Mouse (Mus musculus): ENCODE data around the gene S1pr4. TPM values are rescaled to one million over a fixed set of nuclear protein-coding genes. Genes with fewer than 3 reads are reported as not detected.
A peak's percentile ranks its signal among the peaks of the same experiment; 100 is the strongest.

Gene S1pr4
- polyA plus RNA-seq, 1 experiment = 84.3 TPM

DNA sequence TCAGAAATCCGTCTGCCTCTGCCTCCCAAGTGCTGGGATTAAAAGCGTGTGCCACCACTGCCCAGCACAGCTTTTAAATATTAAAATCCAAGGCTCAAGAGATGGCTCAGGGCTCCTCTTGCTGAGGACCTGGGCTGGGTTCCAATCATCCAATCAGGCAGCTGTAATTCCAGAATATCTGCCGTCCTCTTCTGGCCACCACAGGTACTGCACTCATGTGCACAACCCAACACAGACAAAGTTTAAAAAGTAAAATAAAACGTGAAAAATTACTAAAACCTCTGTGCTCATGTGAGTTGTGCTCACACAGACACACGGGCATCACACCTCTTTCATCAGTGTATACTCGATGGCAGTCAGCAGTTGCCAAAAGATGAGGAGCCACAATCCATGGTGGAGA, 36.8 kb upstream of the S1pr4 start:
- no peak for TF ChIP-seq CTCF (IDR thresholded peaks at IDR 0.05; ENCODE audit: borderline replicate concordance, control insufficient read depth, extremely low read depth, insufficient read depth, low read length, poor library complexity)
- Histone ChIP-seq H3K4me1 (replicated peaks; ENCODE audit: control insufficient read depth, insufficient read depth, low read length) (peaks cover 19% of the 10 kb centered on the region), H3K27me3 (ENCODE audit: control insufficient read depth, insufficient read depth, low read length) (no peaks in the 10 kb centered on the region), H3K4me3 (ENCODE audit: control insufficient read depth, insufficient read depth, low read length) (no peak overlapping the region), H3K27ac (ENCODE audit: control insufficient read depth, insufficient read depth, low read length) (no peak overlapping the region), H3K36me3 (ENCODE audit: control insufficient read depth, insufficient read depth, low read length) (no peaks in the 10 kb centered on the region)
- WGBS = 87% methylated on average over 6 of the region's 6 CpGs
- DNase-seq = no peak

DNA sequence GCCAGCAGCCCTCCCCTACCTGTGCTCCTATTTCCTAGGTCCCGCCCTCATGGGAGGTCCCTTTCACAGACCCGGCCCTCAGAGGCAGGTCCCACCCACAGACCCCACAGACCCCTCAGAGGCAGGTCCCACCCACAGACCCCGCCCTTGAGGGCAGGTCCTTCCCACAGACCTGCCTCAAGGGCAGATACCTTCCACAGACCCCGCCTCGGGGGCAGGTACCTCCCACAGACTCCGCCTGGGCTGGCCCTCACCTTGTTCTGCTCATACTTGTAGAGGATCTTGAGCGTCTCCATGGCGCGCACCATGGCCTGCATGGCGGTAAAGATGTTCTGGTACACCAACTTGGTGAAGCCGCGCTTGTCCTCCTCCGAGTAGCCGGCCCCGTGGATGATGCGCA, 34.9 kb upstream of the S1pr4 start:
- Histone ChIP-seq H3K36me3 (ENCODE audit: control insufficient read depth, insufficient read depth, low read length) (peaks cover 12% of the 10 kb centered on the region), H3K4me1 (replicated peaks; ENCODE audit: control insufficient read depth, insufficient read depth, low read length) (peaks cover 17% of the 10 kb centered on the region)

DNA sequence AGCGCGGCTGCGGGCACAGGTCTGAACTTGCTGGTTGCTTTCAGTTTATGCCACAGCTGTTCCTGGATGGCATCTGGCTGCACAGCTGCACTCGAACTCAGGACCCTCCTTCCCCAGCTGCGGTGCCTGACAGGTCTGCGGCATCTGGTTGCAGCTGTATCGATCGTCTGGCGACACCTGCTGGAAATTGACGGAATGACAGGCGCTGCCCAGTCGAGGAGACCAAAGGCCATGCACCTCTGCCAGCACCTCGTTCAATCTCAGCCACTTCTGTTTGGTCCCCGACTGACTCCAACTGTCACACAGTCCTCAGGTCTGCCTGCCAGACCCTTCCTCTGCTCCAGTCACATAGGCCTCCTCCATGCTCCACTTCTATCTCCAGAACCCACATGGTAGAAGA, 26.8 kb upstream of the S1pr4 start:
- 10% methylated on average over 14 of the region's 14 CpGs for WGBS
- peak; percentile 89 for DNase-seq

More for the DNA sequence above, 34.9 kb upstream of the S1pr4 start:
- 92% methylated on average over 16 of the region's 16 CpGs for WGBS
- TF ChIP-seq CTCF (IDR thresholded peaks at IDR 0.05; ENCODE audit: borderline replicate concordance, control insufficient read depth, extremely low read depth, insufficient read depth, low read length, poor library complexity) = no peak
- TF ChIP-seq POLR2A (IDR thresholded peaks at IDR 0.05; ENCODE audit: control insufficient read depth, extremely low read depth, insufficient read depth, low read length, poor library complexity) = no peak
- Histone ChIP-seq H3K27me3 (ENCODE audit: control insufficient read depth, insufficient read depth, low read length) (no peaks in the 10 kb centered on the region), H3K27ac (ENCODE audit: control insufficient read depth, insufficient read depth, low read length) (no peak overlapping the region), H3K4me3 (ENCODE audit: control insufficient read depth, insufficient read depth, low read length) (no peak overlapping the region)
- no peak for DNase-seq

DNA sequence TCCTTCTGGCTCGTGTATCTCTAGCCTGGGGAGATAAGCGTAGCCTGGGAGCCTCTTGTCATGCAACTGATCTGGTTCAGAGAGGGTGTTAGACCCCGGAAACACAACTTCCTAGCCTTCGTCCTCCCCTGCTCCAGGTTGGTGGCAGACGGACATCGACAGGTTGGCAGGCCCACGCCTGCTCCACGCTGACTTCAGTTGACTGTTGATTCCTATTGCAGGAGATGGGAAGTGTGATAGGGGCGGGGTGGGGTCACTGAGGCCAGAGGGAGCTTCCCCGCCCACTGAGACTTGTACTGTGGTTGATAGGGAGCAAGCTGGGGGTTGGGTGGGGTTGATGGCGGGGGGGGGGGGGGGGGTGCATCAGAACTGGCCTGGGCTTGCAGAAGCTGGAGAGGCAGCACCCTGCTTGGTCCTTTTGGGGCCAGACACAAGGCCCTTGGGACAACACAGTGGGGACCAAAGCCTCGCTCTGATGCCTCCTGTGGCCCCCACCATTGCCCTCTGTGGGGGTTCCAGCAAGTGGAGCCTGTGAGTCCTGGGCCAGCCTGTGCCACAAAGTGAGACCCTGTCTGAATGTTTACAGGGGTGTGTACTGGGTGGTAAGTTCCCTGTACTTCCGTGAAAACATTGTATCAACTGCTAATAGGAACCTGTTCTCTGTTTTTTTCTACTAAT, 25.2 kb upstream of the S1pr4 start:
- peaks cover 10% of the 10 kb centered on the region; the same call in 1 of the 2 replicates for H3K4me1 ChIP-seq (replicated peaks; ENCODE audit: control insufficient read depth, insufficient read depth, low read length)
- H3K36me3 ChIP-seq (ENCODE audit: control insufficient read depth, insufficient read depth, low read length) = peaks cover 4% of the 10 kb centered on the region
- no peak overlapping the region for H3K4me3 ChIP-seq (ENCODE audit: control insufficient read depth, insufficient read depth, low read length)
- no peak for DNase-seq
- 45% methylated on average over 13 of the region's 13 CpGs for WGBS
- no peaks in the 10 kb centered on the region; the same call in 1 of the 2 replicates for H3K27me3 ChIP-seq (ENCODE audit: control insufficient read depth, insufficient read depth, low read length)
- no peak overlapping the region for H3K27ac ChIP-seq (ENCODE audit: control insufficient read depth, insufficient read depth, low read length)
- TF ChIP-seq POLR2A (IDR thresholded peaks at IDR 0.05; ENCODE audit: control insufficient read depth, extremely low read depth, insufficient read depth, low read length, poor library complexity) (no peak), CTCF (IDR thresholded peaks at IDR 0.05; ENCODE audit: borderline replicate concordance, control insufficient read depth, extremely low read depth, insufficient read depth, low read length, poor library complexity) (no peak)

More for the DNA sequence above, 26.8 kb upstream of the S1pr4 start:
- H3K27ac ChIP-seq (ENCODE audit: control insufficient read depth, insufficient read depth, low read length) = no peak overlapping the region
- H3K4me3 ChIP-seq (ENCODE audit: control insufficient read depth, insufficient read depth, low read length) = no peak overlapping the region
- H3K27me3 ChIP-seq (ENCODE audit: control insufficient read depth, insufficient read depth, low read length) = no peaks in the 10 kb centered on the region; the same call in 1 of the 2 replicates
- H3K4me1 ChIP-seq (replicated peaks; ENCODE audit: control insufficient read depth, insufficient read depth, low read length) = peaks cover 10% of the 10 kb centered on the region; the same call in 1 of the 2 replicates
- TF ChIP-seq CTCF (IDR thresholded peaks at IDR 0.05; ENCODE audit: borderline replicate concordance, control insufficient read depth, extremely low read depth, insufficient read depth, low read length, poor library complexity) = peak; percentile 94
- no peak for TF ChIP-seq POLR2A (IDR thresholded peaks at IDR 0.05; ENCODE audit: control insufficient read depth, extremely low read depth, insufficient read depth, low read length, poor library complexity)
- peaks cover 13% of the 10 kb centered on the region for H3K36me3 ChIP-seq (ENCODE audit: control insufficient read depth, insufficient read depth, low read length)

DNA sequence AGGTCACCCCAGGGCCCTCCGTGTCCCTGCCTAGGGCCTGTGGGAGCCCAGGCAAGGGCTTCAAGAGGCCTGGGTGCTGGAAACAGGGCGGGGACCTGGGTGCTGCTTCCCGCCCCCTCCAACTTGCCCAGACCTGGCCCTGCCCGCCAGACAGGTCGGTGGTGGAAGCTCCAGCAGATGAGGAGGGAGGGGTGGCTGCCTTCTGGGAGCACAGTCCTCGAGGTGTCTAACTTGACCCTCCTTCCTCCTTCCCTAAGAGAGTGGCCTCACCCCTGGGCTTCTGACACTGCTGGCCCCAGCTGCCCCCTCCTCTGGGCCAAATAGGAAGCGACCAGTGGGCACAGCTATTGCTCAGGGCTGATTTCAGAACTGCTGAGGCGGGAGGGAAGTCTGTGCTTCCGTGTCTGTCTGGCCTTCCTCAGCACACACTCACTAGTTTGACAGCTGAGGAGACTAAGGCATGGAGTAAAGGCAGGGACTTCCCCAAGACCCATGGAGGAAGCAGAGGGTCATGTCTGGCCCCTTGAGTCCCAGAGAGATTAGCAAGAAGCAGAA, 24.2 kb upstream of the S1pr4 start, which contains the start of gene Gna15:
Gna15 (minus strand) TSS at position 175 of the 555 bp plus-strand sequence.
- H3K36me3 ChIP-seq (ENCODE audit: control insufficient read depth, insufficient read depth, low read length) = no peaks in the 10 kb centered on the region
- DNase-seq = no peak
- TF ChIP-seq CTCF (IDR thresholded peaks at IDR 0.05; ENCODE audit: borderline replicate concordance, control insufficient read depth, extremely low read depth, insufficient read depth, low read length, poor library complexity) (no peak), POLR2A (IDR thresholded peaks at IDR 0.05; ENCODE audit: control insufficient read depth, extremely low read depth, insufficient read depth, low read length, poor library complexity) (no peak)
- no peak within 1 kb of the TSS for H3K27ac ChIP-seq (ENCODE audit: control insufficient read depth, insufficient read depth, low read length)
- no peaks in the 10 kb centered on the region; the same call in 1 of the 2 replicates for H3K27me3 ChIP-seq (ENCODE audit: control insufficient read depth, insufficient read depth, low read length)
- WGBS = 23% methylated on average over 9 of the region's 9 CpGs
- H3K4me1 ChIP-seq (replicated peaks; ENCODE audit: control insufficient read depth, insufficient read depth, low read length) = peaks cover 18% of the 10 kb centered on the region
- H3K4me3 ChIP-seq (ENCODE audit: control insufficient read depth, insufficient read depth, low read length) = peak within 1 kb of the TSS; percentile 7

DNA sequence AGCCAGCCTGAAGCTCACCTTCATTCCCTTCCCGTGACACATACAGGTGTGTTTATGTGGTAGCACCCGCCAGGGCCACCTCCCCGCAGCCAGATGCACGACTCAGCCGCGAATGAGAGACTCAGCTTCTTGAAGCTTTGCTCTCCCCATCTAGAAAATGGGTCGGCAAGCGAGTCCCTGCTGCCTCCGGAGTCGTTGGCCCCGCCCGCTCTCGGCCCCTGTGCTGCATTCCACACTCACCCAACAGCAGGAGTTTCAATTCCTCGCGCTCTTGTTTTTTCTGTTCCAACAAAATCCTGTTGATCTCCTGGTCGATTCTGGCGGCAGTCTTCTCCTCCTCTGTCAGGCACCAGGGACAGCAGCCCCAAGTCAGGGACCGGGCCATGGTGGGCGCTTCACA, 23.6 kb upstream of the S1pr4 start:
- DNase-seq = no peak
- H3K27ac ChIP-seq (ENCODE audit: control insufficient read depth, insufficient read depth, low read length) = no peak overlapping the region

More for the DNA sequence above, 23.6 kb upstream of the S1pr4 start:
- 7% methylated on average over 19 of the region's 19 CpGs for WGBS
- Histone ChIP-seq H3K4me1 (replicated peaks; ENCODE audit: control insufficient read depth, insufficient read depth, low read length) (peaks cover 18% of the 10 kb centered on the region), H3K4me3 (ENCODE audit: control insufficient read depth, insufficient read depth, low read length) (peak overlapping the region; percentile 7), H3K36me3 (ENCODE audit: control insufficient read depth, insufficient read depth, low read length) (no peaks in the 10 kb centered on the region), H3K27me3 (ENCODE audit: control insufficient read depth, insufficient read depth, low read length) (no peaks in the 10 kb centered on the region; the same call in 1 of the 2 replicates)
- no peak for TF ChIP-seq CTCF (IDR thresholded peaks at IDR 0.05; ENCODE audit: borderline replicate concordance, control insufficient read depth, extremely low read depth, insufficient read depth, low read length, poor library complexity)
- no peak for TF ChIP-seq POLR2A (IDR thresholded peaks at IDR 0.05; ENCODE audit: control insufficient read depth, extremely low read depth, insufficient read depth, low read length, poor library complexity)
